In genomic region chr7:135376932-135377331, GRCm38 (mm10) we compare ENCODE assay signal across 12 mouse cellular contexts. TPM values are rescaled to one million over a fixed set of nuclear protein-coding genes. Genes with fewer than 3 reads are reported as not detected.
DNase-seq lines count a peak whose midpoint lies in the region; ATAC-seq and TF ChIP-seq lines count a peak whose summit lies in the region.
"Had no signal": no experiment of that assay in that cellular context is flagged by ENCODE, and none has a peak within 500 bp of the region (broad histone marks: within the 10 kb centered on the region; RNA-seq: fewer than 3 reads in every experiment).

No protein-coding gene starts in this region.

- H3K36me3 ChIP-seq in heart, postnatal 0 days (replicated peaks; ENCODE audit: control insufficient read depth, insufficient read depth, low read length): no peaks in the 10 kb centered on the region
- no peaks in the 10 kb centered on the region for H3K36me3 ChIP-seq in heart, embryonic 11.5 days (ENCODE audit: control insufficient read depth, insufficient read depth, low read length)
- H3K36me3 ChIP-seq in CH12.LX (replicated peaks in 1 of 2; ENCODE audit: control insufficient read depth in 1 of 2, insufficient read depth in 1 of 2, low read length in 1 of 2): no peaks in the 10 kb centered on the region
- no peaks in the 10 kb centered on the region for H3K36me3 ChIP-seq in liver, embryonic 14.5 days (replicated peaks; ENCODE audit: control insufficient read depth, insufficient read depth, low read depth)
- H3K36me3 ChIP-seq: neural tube, embryonic 12.5 days had no signal

- H3K4me2 ChIP-seq in heart, postnatal 0 days (ENCODE audit: low read depth, low read length): no peak overlapping the region
- no peak overlapping the region for H3K4me2 ChIP-seq in heart, embryonic 11.5 days
- H3K4me2 ChIP-seq in CH12.LX (ENCODE audit: insufficient read depth, low read depth, poor library complexity, severe bottlenecking): no peak overlapping the region
- no peak overlapping the region for H3K4me2 ChIP-seq in liver, embryonic 14.5 days (ENCODE audit: low read depth)
- H3K4me2 ChIP-seq: neural tube, embryonic 12.5 days had no signal

- DNase-seq in heart, postnatal 0 days (ENCODE audit: low spot score): no peak
- DNase-seq in CH12.LX (ENCODE audit: extremely low read depth) (peak; percentile 47), MN1 (ENCODE audit: low spot score) (no peak)
- DNase-seq in adrenal gland, postnatal 10 days: peak; percentile 23
- no peak for DNase-seq in liver, embryonic 14.5 days (ENCODE audit: low read depth in 3 of 3, low spot score in 3 of 3)
- DNase-seq in heart, adult 9 months (ENCODE audit: low spot score in 2 of 2): no peak
- DNase-seq in layer of hippocampus, postnatal 10 days (ENCODE audit: low spot score in 2 of 2): no peak
- DNase-seq: layer of hippocampus, postnatal 36 days had no signal

- peak; percentile 19; the same call in 1 of the 2 replicates for TF ChIP-seq CTCF in heart, postnatal 0 days (IDR thresholded peaks at IDR 0.05; ENCODE audit: low read depth)
- peak; percentile 67 for TF ChIP-seq CTCF in CH12.LX (conservative IDR thresholded peaks at IDR 0.05 in 1 of 2, IDR thresholded peaks at IDR 0.05 in 1 of 2; ENCODE audit: low read depth in 2 of 2, low read length in 2 of 2)
- peak; percentile 84 for TF ChIP-seq CTCF in liver, embryonic 14.5 days (IDR thresholded peaks at IDR 0.05; ENCODE audit: low read depth)

- dilution Hi-C loops in CH12.LX (cut with MboI; ENCODE audit: extremely low pct_ligation_motif_present, extremely low pct_unique_long_range_greater_than_20kb, low sequenced_read_pairs): no loop called here

- H3K27ac ChIP-seq in heart, postnatal 0 days (ENCODE audit: low read depth): no peak overlapping the region
- H3K27ac ChIP-seq in heart, embryonic 11.5 days (ENCODE audit: low read depth, low read length): no peak overlapping the region
- no peak overlapping the region for H3K27ac ChIP-seq in CH12.LX (ENCODE audit: insufficient read depth, low read depth)
- no peak overlapping the region for H3K27ac ChIP-seq in liver, embryonic 14.5 days
- H3K27ac ChIP-seq: neural tube, embryonic 12.5 days had no signal

- TF ChIP-seq POLR2A in CH12.LX (IDR thresholded peaks at IDR 0.05; ENCODE audit: low read depth, low read length): no peak

- in situ Hi-C loops in CH12.LX (cut with MboI; ENCODE audit: low pct_ligation_motif_present, low pct_unique_long_range_greater_than_20kb, low sequenced_read_pairs): loop anchor here (25.0 kb wide), 1 partner anchor 260 kb away; no protein-coding TSS in a partner anchor

- no peaks in the 10 kb centered on the region for H3K27me3 ChIP-seq in heart, postnatal 0 days (ENCODE audit: control insufficient read depth, insufficient read depth, low read length)
- H3K27me3 ChIP-seq in heart, embryonic 11.5 days (ENCODE audit: control insufficient read depth, insufficient read depth, low read length): no peaks in the 10 kb centered on the region
- H3K27me3 ChIP-seq in CH12.LX (replicated peaks): peaks cover 77% of the 10 kb centered on the region
- no peaks in the 10 kb centered on the region for H3K27me3 ChIP-seq in liver, embryonic 14.5 days (ENCODE audit: control insufficient read depth, insufficient read depth, low read length)
- H3K27me3 ChIP-seq: neural tube, embryonic 12.5 days had no signal

- no peak for ATAC-seq in heart, postnatal 0 days (ENCODE audit: insufficient read depth, low read depth)
- no peak for ATAC-seq in heart, embryonic 11.5 days (replicated peaks; ENCODE audit: insufficient number of reproducible peaks, low FRiP score, low TSS enrichment)
- no peak for ATAC-seq in liver, embryonic 14.5 days (ENCODE audit: insufficient read depth)

- H3K79me2 ChIP-seq in CH12.LX (replicated peaks; ENCODE audit: control insufficient read depth, extremely low read depth, insufficient read depth, poor library complexity, severe bottlenecking): no peaks in the 10 kb centered on the region

- TF ChIP-seq RAD21 in CH12.LX (IDR thresholded peaks at IDR 0.05; ENCODE audit: low read depth, low read length): peak; percentile 12

- H3K4me3 ChIP-seq in heart, postnatal 0 days (ENCODE audit: low read depth, low read length): no peak overlapping the region
- H3K4me3 ChIP-seq in heart, embryonic 11.5 days (ENCODE audit: low read depth, low read length): no peak overlapping the region
- H3K4me3 ChIP-seq in CH12.LX (replicated peaks in 1 of 3; ENCODE audit: low read depth in 2 of 3, low read length in 2 of 3, poor library complexity in 1 of 3): no peak overlapping the region
- no peak overlapping the region for H3K4me3 ChIP-seq in liver, embryonic 14.5 days (ENCODE audit: insufficient read depth in 1 of 2, low read depth in 2 of 2, low read length in 2 of 2)
- H3K4me3 ChIP-seq: neural tube, embryonic 12.5 days had no signal

- no peaks in the 10 kb centered on the region for H3K4me1 ChIP-seq in heart, postnatal 0 days (ENCODE audit: control insufficient read depth, insufficient read depth)
- H3K4me1 ChIP-seq in heart, embryonic 11.5 days (ENCODE audit: control insufficient read depth, insufficient read depth, low read length): no peaks in the 10 kb centered on the region
- H3K4me1 ChIP-seq in CH12.LX (ENCODE audit: control insufficient read depth in 1 of 2, insufficient read depth in 2 of 2): no peaks in the 10 kb centered on the region
- H3K4me1 ChIP-seq in liver, embryonic 14.5 days (replicated peaks; ENCODE audit: control insufficient read depth in 2 of 2, insufficient read depth in 2 of 2, low read length in 1 of 2): no peaks in the 10 kb centered on the region
- H3K4me1 ChIP-seq: neural tube, embryonic 12.5 days had no signal

- no peaks in the 10 kb centered on the region for H3K9me3 ChIP-seq in heart, postnatal 0 days (replicated peaks; ENCODE audit: control insufficient read depth, low read length)
- no peaks in the 10 kb centered on the region for H3K9me3 ChIP-seq in heart, embryonic 11.5 days (replicated peaks; ENCODE audit: control insufficient read depth, low read length)
- no peaks in the 10 kb centered on the region for H3K9me3 ChIP-seq in CH12.LX (replicated peaks; ENCODE audit: low read length)
- no peaks in the 10 kb centered on the region for H3K9me3 ChIP-seq in liver, embryonic 14.5 days (ENCODE audit: control insufficient read depth, low read length)
- H3K9me3 ChIP-seq: neural tube, embryonic 12.5 days had no signal

- no peak overlapping the region for H3K9ac ChIP-seq in heart, postnatal 0 days (replicated peaks; ENCODE audit: low read depth, low read length)
- H3K9ac ChIP-seq in heart, embryonic 11.5 days (ENCODE audit: low read depth, low read length): no peak overlapping the region
- H3K9ac ChIP-seq in CH12.LX (ENCODE audit: insufficient read depth, low read depth): no peak overlapping the region
- no peak overlapping the region for H3K9ac ChIP-seq in liver, embryonic 14.5 days (replicated peaks)
- H3K9ac ChIP-seq: neural tube, embryonic 12.5 days had no signal

- 54% methylated on average over 5 of the region's 5 CpGs for WGBS in heart, postnatal 0 days
- WGBS in heart, embryonic 11.5 days (ENCODE audit: insufficient replicate concordance): 62% methylated on average over 5 of the region's 5 CpGs
- WGBS in liver, embryonic 14.5 days (ENCODE audit: insufficient replicate concordance): 46% methylated on average over 5 of the region's 5 CpGs

- no peak for TF ChIP-seq EP300 in heart, postnatal 0 days (IDR thresholded peaks at IDR 0.05; ENCODE audit: low read depth)
- TF ChIP-seq EP300 in CH12.LX (IDR thresholded peaks at IDR 0.05; ENCODE audit: low read length): no peak
- no peak for TF ChIP-seq EP300 in liver, embryonic 14.5 days (IDR thresholded peaks at IDR 0.05; ENCODE audit: low read depth)

TF ChIP-seq in CH12.LX, 34 proteins besides CTCF, POLR2A, EP300 and RAD21:
- TF ChIP-seq SMC3 (IDR thresholded peaks at IDR 0.05; ENCODE audit: low read depth, low read length) (peak; percentile 51), MYC (IDR thresholded peaks at IDR 0.05; ENCODE audit: low read depth, low read length) (no peak)

RNA-seq across cellular contexts. Expression of gene Foxi2, which starts 33.2 kb away (rescaled TPM):
- not detected in 2 replicates for total RNA-seq in heart, postnatal 0 days (2014; rRNA removed; ENCODE audit: low replicate concordance)
- polyA plus RNA-seq in heart, postnatal 0 days (2015; fragmentation: Nextera tagmentation; extraction: Ambion mirVana): not detected in 2 replicates
- polyA plus RNA-seq in heart, embryonic 11.5 days (2014; fragmentation: Nextera tagmentation; extraction: Ambion mirVana): 0.10 and 0.15 TPM in 2 replicates
- total RNA-seq in CH12.LX (2012; rRNA removed): not detected in 2 replicates
- total RNA-seq in CH12.LX (2014; rRNA removed): not detected in 2 replicates
- not detected in 2 replicates for polyA plus RNA-seq in CH12.LX (2012; ENCODE audit: insufficient read length, low read depth)
- total RNA-seq in adrenal gland, postnatal 10 days (2021): not detected
- not detected in 2 replicates for polyA plus RNA-seq in liver, embryonic 14.5 days (2012; rRNA removed)
- not detected in 2 replicates for polyA plus RNA-seq in liver, embryonic 14.5 days (2014; fragmentation: Nextera tagmentation; extraction: Ambion mirVana)
- total RNA-seq in layer of hippocampus, postnatal 10 days (2021): not detected
- total RNA-seq: adrenal gland, adult 18-20 months; gastrocnemius, postnatal 36 days; layer of hippocampus, postnatal 36 days had no signal
- polyA plus RNA-seq: neural tube, embryonic 12.5 days had no signal

Comparison
In these comparisons a context has a peak if more than half of its experiments do, and no peak if none do; other contexts are left out.
1. DNase-seq: peak in CH12.LX (single experiment) and adrenal gland, postnatal 10 days (single experiment); none in heart, postnatal 0 days (single experiment), liver, embryonic 14.5 days (0 of 3), MN1 (single experiment), heart, adult 9 months (0 of 2) and layer of hippocampus, postnatal 10 days (0 of 2).
2. CTCF ChIP-seq: peak in every context shown above with its lines; median percentile 84 in liver, embryonic 14.5 days; 67 in CH12.LX; 19 in heart, postnatal 0 days.